Mouse (Mus musculus) fat pad, adult 2 months (tissue): ENCODE results near the gene Rsph1.

Experiments used
- DNase-seq: peaks from one replicate; pipeline ENCODE4 v3.0.0-alpha.2; 2011; ENCODE audit warnings: low read depth, low spot score; ENCODE audit errors: extremely low read depth

Gene Rsph1

DNA sequence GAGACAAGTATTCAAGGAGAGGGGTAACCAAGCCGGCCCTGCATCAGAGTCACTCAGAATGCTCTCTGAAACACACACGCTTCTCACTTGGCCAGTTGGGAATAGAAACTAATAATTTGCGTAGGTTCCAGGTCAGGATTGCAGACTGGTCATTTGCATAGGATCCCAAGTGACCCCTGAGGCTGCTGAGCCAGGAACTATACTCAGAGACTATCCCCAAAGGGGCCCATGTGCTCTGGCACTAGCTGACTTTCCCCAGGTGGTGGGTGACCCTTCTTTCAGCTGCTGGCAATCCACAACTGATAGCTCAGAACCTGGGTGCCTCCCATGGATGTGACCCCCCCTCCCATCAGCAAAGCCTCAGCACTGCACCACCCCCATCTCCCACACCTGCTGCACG, 18.0 kb downstream of the Rsph1 start:
- DNase-seq: no peak

DNA sequence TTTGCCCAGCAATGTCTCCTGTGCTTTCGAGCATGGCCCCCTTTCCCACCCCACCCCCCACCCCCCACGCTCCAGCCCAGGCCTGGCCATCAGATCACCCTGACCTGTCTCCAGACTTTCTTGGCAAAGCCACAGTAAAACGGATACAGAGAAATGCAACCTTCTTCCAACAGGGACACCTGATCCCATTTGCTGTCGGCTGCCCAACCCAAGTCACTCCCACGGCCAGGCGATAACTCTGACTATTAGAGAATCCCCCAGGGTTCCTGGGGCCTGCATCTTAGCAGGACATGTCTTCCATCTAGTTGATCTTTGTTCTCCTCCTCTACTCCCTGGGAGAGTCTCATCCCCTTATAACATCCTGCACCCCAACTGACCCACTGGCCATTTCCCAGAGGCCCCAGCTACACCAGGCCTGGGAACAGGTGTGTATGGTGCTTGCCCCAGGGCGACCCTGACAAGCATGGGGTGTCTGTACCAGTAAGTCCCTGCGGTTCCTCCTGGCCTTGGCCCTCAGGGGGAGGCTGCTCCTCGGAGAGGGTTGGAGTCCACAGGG, 18.8 kb downstream of the Rsph1 start:
- no peak for DNase-seq

DNA sequence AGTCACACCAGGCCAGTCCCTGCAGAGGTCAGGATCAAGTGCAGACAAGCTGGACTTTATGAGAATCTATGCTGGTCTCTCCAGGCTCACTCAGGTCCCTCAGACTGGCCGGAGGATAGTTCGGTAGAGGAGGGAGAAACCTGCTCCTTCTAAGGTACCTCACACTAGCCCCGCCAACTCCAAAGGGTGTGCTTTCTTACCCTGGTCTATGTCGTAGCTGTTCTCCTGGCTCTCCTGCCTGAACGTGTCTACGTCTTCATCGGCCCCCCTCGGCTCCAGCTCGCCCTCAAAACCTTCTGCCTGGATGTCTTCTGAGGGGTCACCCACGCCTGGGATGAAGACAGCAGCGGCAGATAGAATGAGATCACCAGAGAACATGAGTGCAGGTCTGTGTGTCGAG, 19.3 kb downstream of the Rsph1 start:
- DNase-seq: no peak

DNA sequence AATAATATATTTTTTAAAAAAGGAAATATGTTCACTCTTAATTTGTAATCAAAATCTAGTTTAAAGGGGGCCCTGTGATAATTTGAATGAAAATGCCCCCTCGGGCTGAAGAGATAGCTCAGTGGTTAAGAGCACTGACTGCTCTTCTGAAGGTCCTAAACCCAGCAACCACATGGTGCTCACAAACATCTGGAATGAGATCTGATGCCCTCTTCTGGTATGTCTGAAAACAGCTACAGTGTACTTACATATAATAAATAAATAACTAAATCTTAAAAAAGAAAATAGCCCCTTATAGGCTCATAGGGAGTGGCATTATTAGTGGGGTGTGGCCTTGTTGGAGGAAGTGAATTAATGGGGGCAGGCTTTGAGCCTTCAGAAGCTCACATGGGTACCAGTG, 20.0 kb downstream of the Rsph1 start:
- DNase-seq: no peak

DNA sequence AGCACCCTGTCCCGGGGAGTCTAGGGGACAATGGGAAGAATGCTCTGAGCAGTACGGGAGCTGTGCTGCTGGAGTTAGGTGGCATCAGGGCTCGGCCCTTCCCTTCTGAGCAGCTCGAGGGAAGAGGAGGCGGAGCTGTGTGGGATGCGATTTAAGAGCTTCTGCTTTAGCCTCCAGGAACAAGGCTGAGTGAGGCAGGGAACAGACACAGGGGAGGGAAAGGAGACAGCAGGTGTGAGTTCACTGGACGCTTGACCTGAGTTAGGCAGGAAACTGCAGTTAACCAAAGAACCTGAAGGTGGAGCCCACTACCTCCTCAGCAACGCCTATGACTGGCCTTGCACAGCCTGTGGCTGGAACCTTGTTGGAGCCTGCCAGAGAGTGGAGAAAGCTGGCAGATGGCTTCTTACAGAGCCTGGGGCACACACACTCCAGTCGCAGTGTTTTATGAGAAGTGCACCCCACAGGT, 22.7 kb downstream of the Rsph1 start:
- no peak for DNase-seq

DNA sequence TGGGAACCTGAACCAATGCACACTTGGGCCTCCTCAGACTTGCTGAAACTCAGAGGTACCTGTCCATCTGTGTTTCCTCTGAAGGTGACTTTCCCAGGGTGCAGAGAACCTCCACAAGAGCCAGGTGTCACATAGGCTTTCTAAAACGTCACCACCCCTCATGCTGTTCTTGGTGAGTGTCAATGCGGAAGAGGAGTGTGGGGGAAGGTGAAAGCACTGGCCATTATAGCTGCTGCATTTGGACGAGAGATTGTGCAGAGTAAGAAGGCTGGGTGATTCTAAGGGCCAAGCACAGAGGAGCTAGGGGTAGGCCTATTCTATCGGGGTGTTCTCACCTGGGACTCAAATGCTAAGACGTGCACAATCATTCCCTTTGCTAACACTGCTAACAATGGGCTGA, 23.2 kb downstream of the Rsph1 start:
- DNase-seq: no peak

DNA sequence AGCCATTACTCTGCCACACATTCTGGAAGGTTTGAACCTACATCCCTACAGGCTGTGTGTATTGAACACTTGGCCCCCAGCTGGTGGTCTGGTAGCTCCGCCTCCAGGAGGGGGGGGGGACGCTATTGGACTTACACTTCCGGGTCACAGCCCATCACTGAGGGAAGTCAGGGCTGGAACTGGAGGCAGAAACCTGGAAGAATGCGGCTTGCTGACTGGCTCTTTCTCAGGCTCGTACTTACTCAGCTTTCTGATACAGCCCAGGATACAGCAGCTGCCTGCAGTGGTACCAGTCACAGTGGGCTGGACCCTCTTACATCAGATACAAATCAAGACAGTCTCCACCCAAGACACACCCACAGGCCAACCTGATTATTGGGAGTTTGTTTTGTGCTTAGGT, 30.0 kb downstream of the Rsph1 start:
- DNase-seq: no peak

DNA sequence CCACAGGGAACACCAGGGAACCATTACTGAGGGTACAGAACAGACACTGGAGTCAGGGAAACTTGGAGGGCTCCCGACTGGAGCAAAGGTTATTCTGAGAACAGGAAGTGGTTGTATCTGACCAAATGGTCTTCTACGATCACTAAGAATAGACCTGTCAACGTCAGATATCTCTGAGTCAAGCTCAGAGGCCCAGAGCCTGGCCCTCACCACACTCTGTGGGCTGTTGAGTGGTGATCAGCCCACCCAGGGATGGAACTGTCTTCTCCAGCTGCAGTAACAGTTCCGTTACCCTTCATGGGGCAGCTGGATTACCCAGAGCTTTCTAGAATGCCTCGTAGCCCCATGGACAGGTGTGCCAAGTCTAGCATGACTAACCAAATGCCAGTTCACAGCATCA, 31.9 kb downstream of the Rsph1 start:
- no peak for DNase-seq

DNA sequence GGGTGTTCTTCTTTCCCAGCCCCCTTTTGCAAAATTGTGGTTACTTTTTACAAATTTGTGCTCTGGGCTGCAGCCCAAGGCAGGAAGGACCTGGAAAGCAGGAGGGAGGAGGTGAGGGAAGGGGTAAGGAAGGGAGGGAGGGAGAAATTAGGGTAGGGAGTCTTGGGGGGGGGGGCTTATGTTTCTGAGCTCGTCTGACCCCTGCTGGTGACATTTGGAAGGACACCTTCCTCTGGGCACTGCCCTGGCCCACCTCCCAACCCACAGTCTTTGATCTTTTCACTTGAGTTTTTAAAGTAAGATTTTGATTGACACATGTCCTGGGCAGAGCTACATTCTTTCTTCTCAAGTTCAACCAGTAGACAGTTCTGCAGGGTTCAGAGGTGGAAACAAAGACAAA, 34.4 kb downstream of the Rsph1 start:
- no peak for DNase-seq

DNA sequence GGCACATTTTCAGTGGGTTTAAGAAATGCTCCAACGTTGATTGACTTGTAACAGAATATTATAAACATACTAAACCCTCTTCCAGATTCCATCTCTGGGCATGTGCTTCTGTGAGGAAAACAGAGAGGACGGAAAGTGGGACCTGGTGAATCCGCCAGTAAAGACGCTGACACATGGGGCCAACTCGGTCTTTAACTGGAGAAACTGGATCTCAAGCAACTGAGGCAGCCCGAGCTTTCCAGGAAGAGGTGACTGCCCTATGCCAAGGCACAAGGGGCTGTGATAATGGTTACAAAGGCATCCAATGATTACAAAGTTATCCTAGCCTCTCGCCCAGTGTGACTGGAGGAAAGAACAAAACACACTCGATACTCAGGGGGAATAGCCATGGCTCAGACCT, 36.0 kb downstream of the Rsph1 start:
- no peak for DNase-seq

DNA sequence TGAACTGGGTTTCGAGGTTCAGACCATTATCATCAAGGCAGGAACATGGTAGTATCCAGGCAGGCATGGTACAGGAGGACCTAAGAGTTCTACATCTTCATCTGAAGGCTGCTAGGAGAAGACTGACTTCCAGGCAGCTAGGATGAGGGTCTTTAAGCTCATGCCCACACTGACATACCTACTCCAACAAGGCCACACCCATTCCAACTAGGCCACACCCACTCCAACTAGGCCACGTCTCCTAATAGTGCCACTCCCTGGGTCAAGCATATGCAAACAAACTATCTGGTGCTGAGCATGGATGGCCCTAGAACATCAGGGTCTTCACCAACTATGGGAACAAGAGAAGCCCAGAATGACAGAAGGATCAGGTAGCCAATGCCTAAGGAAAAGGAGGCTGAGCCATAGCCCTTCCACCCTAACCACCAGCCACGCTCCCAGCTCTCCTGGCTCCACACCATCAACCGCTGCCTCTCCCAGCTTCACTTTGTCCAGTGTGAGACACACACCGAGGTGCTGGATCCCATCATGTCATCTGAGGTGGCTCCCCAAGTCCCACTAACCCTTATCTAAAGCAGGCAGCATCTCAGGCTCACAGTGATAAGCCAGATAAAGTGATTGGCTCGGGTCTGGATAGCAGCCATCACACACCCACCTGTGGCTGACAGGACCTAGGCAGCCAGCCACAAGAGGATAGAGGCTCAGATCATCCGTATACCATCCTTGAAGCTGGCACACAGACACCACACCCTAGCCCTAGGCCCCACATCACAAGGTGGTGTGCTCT, 38.8 kb downstream of the Rsph1 start:
- no peak for DNase-seq

DNA sequence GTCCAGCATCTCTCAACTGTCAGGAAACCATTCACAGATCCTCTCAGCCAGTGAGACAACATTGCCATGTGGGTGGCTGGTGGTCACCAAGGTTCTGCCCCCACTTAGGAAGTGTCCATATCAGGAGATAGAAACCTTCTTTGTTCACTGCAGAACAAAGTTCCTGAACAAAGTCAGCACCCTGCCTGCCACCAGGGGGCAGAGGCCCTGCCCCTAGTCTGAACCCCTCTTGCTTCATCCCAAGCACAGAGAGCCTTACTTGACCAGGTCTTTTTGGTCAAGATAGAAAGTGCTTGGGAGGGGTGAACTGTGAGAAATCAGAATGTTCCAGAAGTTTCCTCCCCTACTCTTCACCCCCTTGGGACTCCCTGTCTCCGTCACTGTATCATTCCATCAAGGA, 41.3 kb downstream of the Rsph1 start:
- no peak for DNase-seq

DNA sequence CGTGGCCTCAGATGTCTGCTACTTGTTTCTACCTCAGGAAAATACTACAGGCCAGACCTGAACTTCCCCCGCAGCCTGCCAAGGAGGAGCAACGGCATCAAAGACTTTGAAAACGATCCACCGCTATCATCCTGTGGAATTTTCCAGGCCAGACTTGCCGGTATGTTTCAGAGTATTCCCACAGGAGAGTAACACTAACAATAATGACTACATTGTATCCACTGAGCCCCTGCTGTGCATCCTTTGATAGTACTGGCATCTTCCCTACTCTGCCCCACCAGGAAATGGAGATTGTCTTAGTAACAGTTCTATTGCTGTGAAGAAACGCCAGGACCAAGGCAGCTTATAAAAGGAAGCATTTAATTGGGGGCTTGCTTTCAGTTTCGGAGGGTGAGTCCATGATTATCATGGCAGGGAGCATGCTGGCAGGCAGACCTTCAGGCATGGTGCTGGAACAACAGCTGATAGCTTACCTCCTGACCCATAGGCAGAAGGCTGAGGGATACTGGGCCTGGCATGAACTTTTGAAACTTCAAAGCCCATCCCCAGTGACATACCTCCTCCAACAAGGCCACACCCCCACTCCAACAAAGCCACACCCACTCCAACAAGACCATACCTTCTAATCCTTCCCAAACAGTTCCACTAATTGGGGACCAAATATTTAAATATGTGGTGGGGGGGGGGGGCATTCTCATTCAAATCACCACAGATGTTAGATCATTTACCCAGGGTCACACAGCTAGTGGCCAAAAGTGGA, 44.8 kb downstream of the Rsph1 start:
- no peak for DNase-seq

DNA sequence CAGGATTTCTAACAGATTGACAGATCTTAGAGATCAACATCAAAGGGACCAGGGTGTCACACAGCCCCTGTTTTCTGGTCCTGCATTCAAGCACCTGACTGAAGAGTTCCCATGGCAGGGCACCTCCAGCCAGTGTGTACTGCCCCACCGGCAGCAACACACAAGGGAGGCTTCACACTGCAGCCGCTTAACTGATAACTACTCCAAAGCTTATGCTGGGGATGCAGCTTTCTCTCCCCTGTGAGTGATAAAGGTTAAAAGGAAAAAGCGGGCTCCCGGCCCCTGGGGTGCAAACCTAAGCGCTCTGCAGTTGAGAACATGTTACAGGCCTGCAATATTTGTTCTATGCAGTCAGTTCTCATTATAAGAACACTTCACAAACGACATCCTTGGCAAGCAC, 45.4 kb downstream of the Rsph1 start:
- no peak for DNase-seq

DNA sequence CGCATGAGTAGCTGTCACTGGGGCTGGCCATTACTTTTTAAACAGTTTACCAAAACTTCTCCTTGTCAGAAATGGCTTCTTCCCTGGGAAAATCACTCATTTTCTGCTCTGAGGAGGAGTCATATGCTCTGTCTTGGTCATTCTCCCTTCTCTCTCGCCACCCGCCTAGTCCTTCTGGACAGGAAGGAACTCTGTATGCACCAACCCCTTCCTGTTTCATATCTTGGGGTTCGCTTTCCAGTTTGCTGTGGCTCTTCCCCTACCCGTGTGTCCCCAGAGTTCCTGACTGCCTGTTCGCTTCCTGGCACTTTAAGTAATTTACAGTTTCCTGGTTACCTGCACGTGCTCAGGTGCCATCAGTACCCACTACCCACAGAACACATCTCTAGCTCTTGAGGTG, 50.3 kb downstream of the Rsph1 start:
- no peak for DNase-seq

DNA sequence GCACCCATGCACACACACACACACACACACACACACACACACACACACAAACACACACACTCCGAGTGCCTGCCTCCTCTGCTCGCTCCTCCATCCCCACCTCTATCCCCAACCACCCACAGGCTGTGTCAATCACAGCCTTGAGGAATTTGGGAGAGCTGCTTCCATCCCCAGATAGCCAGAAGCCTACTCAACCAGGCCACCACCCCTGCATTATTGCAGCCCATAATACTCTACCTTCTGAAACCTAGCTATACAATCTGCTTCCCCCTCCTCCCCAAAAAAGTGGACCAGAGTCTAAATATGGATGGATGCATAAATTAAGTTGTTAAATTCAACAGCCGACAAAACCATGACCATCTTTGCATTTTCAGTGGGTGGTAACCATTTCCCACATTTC, 50.8 kb downstream of the Rsph1 start:
- no peak for DNase-seq

DNA sequence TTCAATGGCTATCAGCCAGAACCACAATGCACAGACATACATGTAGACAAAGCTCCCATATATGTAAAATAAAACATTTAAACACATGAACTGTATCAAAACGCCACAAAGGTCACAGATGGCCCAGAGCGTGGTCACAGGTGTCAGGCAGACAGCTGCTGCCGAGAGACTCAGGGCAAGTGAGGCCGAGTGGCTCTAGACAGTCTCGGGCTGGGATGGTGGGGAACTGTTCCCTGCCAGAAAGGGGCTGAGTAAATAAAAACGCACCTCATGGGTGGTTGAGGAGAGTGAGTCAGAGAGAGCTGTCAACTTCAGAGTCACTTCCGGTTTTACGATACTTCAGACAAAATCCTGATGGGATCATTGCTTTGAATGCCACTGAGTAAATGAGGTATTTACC, 52.6 kb downstream of the Rsph1 start:
- DNase-seq: no peak

DNA sequence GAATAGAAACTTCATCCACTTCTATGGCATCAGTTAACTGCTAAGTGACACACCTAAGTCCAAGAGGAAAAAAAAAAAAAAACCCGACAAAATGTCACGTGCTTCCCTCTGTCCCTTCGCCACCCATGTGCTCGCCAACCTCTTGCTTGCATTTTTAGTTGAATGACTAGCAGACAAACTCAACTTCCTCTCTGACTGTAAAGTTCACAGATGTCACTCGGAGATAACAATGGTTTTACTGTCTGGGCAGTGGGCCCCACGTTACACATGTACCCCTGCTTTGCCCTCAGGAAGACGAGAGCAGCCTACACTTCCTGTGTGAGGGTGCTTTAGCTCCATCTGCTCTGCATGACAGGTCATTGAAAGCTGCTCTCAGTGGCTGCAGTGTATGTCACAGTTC, 53.3 kb downstream of the Rsph1 start:
- DNase-seq: no peak

DNA sequence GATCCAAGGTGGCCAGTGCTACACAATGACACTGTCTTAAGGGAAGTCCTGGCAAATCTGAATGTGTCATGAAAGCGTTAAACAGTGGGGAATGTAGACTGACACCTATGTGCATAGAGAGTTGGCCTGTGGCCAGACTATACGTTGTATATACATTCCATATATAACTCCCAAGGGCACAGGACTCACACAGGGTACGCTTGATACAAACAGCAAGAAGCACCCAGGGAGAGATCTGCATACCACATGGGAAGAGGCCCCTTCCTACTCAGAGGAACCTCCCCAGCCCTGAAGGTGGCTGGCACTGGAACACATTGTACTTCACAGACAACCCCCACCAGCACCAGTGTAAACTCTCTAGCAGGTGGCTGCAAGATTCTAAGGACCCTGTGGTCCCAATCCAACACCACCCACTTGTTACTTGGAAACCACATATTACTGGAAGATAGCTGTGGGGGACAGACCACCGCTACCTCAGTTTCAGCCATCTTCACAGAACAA, 54.3 kb downstream of the Rsph1 start:
- DNase-seq: no peak

DNA sequence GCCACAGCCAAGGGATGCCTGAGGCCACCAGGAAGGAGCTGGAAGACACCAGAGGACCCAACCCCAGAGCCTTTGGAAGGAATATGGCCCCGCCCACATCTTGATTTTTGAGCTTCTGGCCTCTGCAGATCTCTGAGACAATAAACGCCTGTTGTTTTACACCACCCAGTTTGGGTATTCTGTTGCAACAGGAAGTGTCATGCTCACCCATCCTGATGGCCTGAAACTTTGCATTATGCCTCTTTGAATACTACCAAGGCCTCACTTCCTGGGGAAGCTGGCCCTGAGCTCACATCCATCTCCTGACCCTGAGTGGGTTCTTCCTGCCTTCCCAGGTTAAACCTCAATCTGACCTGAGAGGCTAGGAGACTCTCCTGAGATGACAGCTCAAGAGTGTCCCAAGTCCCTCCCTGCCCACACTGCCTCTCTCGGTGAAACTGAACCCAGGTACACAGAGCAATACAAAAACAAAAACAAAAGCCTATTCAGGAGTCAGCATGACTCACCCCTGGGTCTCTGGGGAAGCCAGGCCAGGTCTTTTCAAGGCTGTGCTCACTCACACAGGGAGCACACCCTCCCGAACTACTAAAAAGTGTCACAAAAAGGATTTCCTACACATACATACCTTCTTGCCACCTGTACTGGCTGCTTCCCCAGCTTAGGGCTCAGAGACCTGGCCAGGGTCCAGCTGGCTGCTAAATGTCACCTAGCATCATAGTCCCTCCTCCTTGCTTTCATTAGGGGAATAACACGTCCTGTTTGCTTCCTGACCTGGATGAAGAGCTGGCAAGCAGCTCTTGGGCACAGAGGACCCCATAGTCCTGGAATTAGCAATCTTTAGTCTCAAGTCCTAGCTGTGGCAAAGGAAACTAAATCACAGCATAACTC, 60.9 kb downstream of the Rsph1 start:
- DNase-seq: no peak

DNA sequence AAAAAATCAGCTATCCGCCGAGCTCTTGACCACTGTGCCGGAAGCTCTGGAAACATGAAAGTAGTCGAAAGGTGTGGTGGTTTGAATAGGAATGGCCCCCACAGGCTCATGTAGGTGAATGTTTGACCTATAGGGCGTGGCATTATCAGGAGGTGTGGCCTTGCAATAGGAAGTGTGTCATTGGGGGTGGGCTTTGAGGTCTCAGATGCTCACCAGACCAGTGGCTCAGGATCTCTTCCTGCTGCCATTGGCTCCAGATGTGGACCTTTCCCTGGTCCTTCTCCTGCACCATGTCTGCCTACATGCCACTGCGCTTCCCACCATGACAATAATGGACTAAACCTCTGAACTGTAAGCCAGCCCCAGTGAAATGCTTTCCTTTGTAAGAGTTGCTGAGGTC, 65.3 kb downstream of the Rsph1 start:
- no peak for DNase-seq
